8 mouse cellular contexts compared by ENCODE assay signal in the genomic region with DNA sequence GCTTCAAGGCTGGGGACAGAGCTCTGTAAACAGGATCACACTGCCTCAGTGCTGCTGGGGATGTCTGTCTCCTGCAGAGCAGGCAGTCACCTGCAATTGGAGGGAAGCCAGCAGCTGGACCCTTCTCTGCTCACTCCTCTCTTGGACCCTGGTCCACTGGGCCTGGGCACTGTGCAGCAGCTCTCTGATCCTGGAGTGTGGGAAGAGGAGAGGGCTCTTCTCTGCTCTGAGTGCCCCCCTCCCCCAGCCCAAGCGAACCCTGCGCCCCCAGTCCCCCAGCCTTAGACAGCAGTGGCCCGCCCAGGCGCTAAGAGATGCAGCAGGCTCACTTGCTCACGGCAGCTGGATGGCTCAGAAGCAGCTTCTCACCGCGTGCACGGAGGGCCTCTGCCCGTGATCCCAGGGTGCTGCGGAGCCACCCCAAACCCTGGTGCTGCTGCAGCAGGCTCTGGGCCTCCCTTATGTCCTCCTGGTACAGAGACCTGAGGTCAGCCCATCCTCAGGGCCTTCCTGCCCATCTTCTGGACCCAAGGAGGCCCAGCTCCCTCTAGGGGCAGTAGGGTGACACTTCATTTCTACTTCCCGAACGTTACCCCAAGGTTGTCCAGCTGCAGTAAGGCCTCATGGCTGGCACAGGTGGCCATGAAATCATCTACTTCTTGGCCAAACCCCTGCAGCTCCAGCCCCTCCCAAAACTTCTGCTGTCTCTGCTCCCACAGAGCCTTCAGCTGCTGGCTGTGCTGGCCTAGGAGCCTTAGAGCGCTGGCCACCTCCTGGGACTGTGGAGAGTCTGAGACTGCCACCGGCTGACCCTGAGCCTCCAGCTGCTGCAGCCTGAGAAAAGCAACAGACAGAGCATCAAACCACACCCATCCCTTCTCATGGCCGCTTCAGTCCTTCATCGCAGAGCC. TPM values are rescaled to one million over a fixed set of nuclear protein-coding genes. Genes with fewer than 3 reads are reported as not detected.
DNase-seq lines count a peak whose midpoint lies in the region; ATAC-seq and TF ChIP-seq lines count a peak whose summit lies in the region.

No protein-coding gene starts in this region.

- no peak overlapping the region for H3K9ac ChIP-seq in forebrain, embryonic 16.5 days (replicated peaks; ENCODE audit: low read depth, low read length)
- H3K9ac ChIP-seq in kidney, postnatal 0 days (ENCODE audit: low read depth, low read length), result no peak overlapping the region
- peak overlapping the region; percentile 11; the same call in 1 of the 2 replicates for H3K9ac ChIP-seq in midbrain, embryonic 11.5 days (ENCODE audit: low read length)

- H3K27ac ChIP-seq in forebrain, embryonic 16.5 days (ENCODE audit: low read length), result no peak overlapping the region
- H3K27ac ChIP-seq in kidney, postnatal 0 days, result no peak overlapping the region
- H3K27ac ChIP-seq in midbrain, embryonic 11.5 days (ENCODE audit: low read depth, low read length), result no peak overlapping the region

- H3K4me2 ChIP-seq in forebrain, embryonic 16.5 days (ENCODE audit: low read length), result no peak overlapping the region
- H3K4me2 ChIP-seq in kidney, postnatal 0 days (ENCODE audit: low read length), result no peak overlapping the region
- H3K4me2 ChIP-seq in midbrain, embryonic 11.5 days, result no peak overlapping the region

- no peaks in the 10 kb centered on the region for H3K27me3 ChIP-seq in forebrain, embryonic 16.5 days (replicated peaks; ENCODE audit: control insufficient read depth, insufficient read depth, low read length)
- H3K27me3 ChIP-seq in kidney, postnatal 0 days (ENCODE audit: insufficient read depth, low read length), result no peaks in the 10 kb centered on the region
- H3K27me3 ChIP-seq in midbrain, embryonic 11.5 days (ENCODE audit: control insufficient read depth, insufficient read depth, low read length), result no peaks in the 10 kb centered on the region

- H3K9me3 ChIP-seq in forebrain, embryonic 16.5 days (ENCODE audit: control insufficient read depth, low read length), result no peaks in the 10 kb centered on the region
- no peaks in the 10 kb centered on the region for H3K9me3 ChIP-seq in kidney, postnatal 0 days (replicated peaks; ENCODE audit: low read length)
- H3K9me3 ChIP-seq in midbrain, embryonic 11.5 days (ENCODE audit: control insufficient read depth, low read length), result no peaks in the 10 kb centered on the region

- DNase-seq in ovary, adult 18-20 months (ENCODE audit: low spot score), result peak; percentile 61
- DNase-seq in ovary, postnatal 10 days (ENCODE audit: low spot score), result no peak
- DNase-seq in cerebellum, adult 11-12 months, result peak; percentile 32
- peak; percentile 81 for DNase-seq in kidney, postnatal 0 days (ENCODE audit: low spot score)
- peak; percentile 92 for DNase-seq in midbrain, embryonic 11.5 days (ENCODE audit: low spot score, missing footprints)
- no peak for DNase-seq in right cerebral cortex, postnatal 4 days
- no peak for DNase-seq in c-Kit-positive CD71-positive TER-119-positive erythroid progenitor cells, embryonic 14.5 days (ENCODE audit: low spot score)

- H3K4me1 ChIP-seq in forebrain, embryonic 16.5 days (replicated peaks; ENCODE audit: control insufficient read depth, insufficient read depth, low read length), result no peaks in the 10 kb centered on the region
- no peaks in the 10 kb centered on the region for H3K4me1 ChIP-seq in kidney, postnatal 0 days (replicated peaks; ENCODE audit: insufficient read depth, low read length)
- H3K4me1 ChIP-seq in midbrain, embryonic 11.5 days (ENCODE audit: control insufficient read depth, insufficient read depth, low read length), result no peaks in the 10 kb centered on the region

- H3K4me3 ChIP-seq in forebrain, embryonic 16.5 days (replicated peaks; ENCODE audit: low read length), result no peak overlapping the region
- no peak overlapping the region for H3K4me3 ChIP-seq in kidney, postnatal 0 days (replicated peaks; ENCODE audit: low read depth, low read length)
- H3K4me3 ChIP-seq in midbrain, embryonic 11.5 days (ENCODE audit: low read depth, low read length), result no peak overlapping the region

- 38% methylated on average over 16 of the region's 16 CpGs for WGBS in forebrain, embryonic 16.5 days
- 47% methylated on average over 16 of the region's 16 CpGs for WGBS in kidney, postnatal 0 days
- WGBS in midbrain, embryonic 11.5 days, result 36% methylated on average over 16 of the region's 16 CpGs

- no peaks in the 10 kb centered on the region for H3K36me3 ChIP-seq in forebrain, embryonic 16.5 days (ENCODE audit: control insufficient read depth, insufficient read depth)
- no peaks in the 10 kb centered on the region for H3K36me3 ChIP-seq in kidney, postnatal 0 days (ENCODE audit: insufficient read depth, low read length)
- H3K36me3 ChIP-seq in midbrain, embryonic 11.5 days (ENCODE audit: control insufficient read depth, insufficient read depth, low read length), result no peaks in the 10 kb centered on the region

- ATAC-seq in forebrain, embryonic 16.5 days, result 0 out of 2 replicates have a peak, but pooled peaks have one; percentile 26
- ATAC-seq in kidney, postnatal 0 days (replicated peaks; ENCODE audit: low FRiP score, low read depth), result peak; percentile 52; the same call in 1 of the 2 replicates
- ATAC-seq in midbrain, embryonic 11.5 days (ENCODE audit: low FRiP score), result peak; percentile 70

- peak; percentile 77 for TF ChIP-seq CTCF in kidney, postnatal 0 days (IDR thresholded peaks at IDR 0.05; ENCODE audit: low read depth)

RNA-seq across cellular contexts. Expression of gene Pla2g4b, which starts 35.6 kb away (rescaled TPM):
- 2.4 and 4.0 TPM in 2 replicates for polyA plus RNA-seq in forebrain, embryonic 16.5 days (2015; fragmentation: Nextera tagmentation; extraction: Ambion mirVana)
- polyA plus RNA-seq in kidney, postnatal 0 days (2015; fragmentation: Nextera tagmentation; extraction: Ambion mirVana), result 0.29 and 0.71 TPM in 2 replicates
- 1.5 and 2.3 TPM in 2 replicates for polyA plus RNA-seq in midbrain, embryonic 11.5 days (2014; fragmentation: Nextera tagmentation; extraction: Ambion mirVana)

RNA-seq across cellular contexts. Expression of gene Gm28042, which starts 41.5 kb away (rescaled TPM):
- 4.6 and 7.2 TPM in 2 replicates for polyA plus RNA-seq in forebrain, embryonic 16.5 days (2015; fragmentation: Nextera tagmentation; extraction: Ambion mirVana)
- polyA plus RNA-seq in kidney, postnatal 0 days (2015; fragmentation: Nextera tagmentation; extraction: Ambion mirVana), result 0.89 and 1.2 TPM in 2 replicates
- 3.6 and 3.9 TPM in 2 replicates for polyA plus RNA-seq in midbrain, embryonic 11.5 days (2014; fragmentation: Nextera tagmentation; extraction: Ambion mirVana)

RNA-seq across cellular contexts. Expression of gene Jmjd7, which starts 41.5 kb away (rescaled TPM):
- polyA plus RNA-seq in forebrain, embryonic 16.5 days (2015; fragmentation: Nextera tagmentation; extraction: Ambion mirVana), result 16.2 and 17.4 TPM in 2 replicates
- 24.7 and 25.7 TPM in 2 replicates for polyA plus RNA-seq in kidney, postnatal 0 days (2015; fragmentation: Nextera tagmentation; extraction: Ambion mirVana)
- polyA plus RNA-seq in midbrain, embryonic 11.5 days (2014; fragmentation: Nextera tagmentation; extraction: Ambion mirVana), result 18.8 and 19.1 TPM in 2 replicates

Comparison
In these comparisons a context has a peak if more than half of its experiments do, and no peak if none do; other contexts are left out.
1. DNase-seq: peak in ovary, adult 18-20 months (single experiment), cerebellum, adult 11-12 months (single experiment), kidney, postnatal 0 days (single experiment) and midbrain, embryonic 11.5 days (single experiment); none in ovary, postnatal 10 days (single experiment), right cerebral cortex, postnatal 4 days (single experiment) and c-Kit-positive CD71-positive TER-119-positive erythroid progenitor cells, embryonic 14.5 days (single experiment).
2. Peak in every context shown above with its lines, with median percentiles within 50 percentile points of each other: ATAC-seq.